Mouse (Mus musculus): ENCODE results near the gene Rgs16. TPM values are rescaled to one million over a fixed set of nuclear protein-coding genes. Genes with fewer than 3 reads are reported as not detected.

Gene Rgs16
- polyA plus RNA-seq, 1 experiment from 2014 or later: 1.7 TPM

GRCm38 (mm10) chr1:153723426-153723825 lies 16.7 kb upstream of the Rgs16 start:
- H3K4me1 ChIP-seq: 0 out of 2 replicates have a peak, but pooled peaks cover 3% of the 10 kb centered on the region
- H3K9ac ChIP-seq: no peak overlapping the region
- no peak overlapping the region for H3K27ac ChIP-seq
- no peaks in the 10 kb centered on the region for H3K27me3 ChIP-seq
- no peaks in the 10 kb centered on the region for H3K9me3 ChIP-seq
- 65% methylated on average over 9 of the region's 9 CpGs for WGBS
- no peak overlapping the region for H3K4me3 ChIP-seq
- ATAC-seq (ENCODE audit: borderline replicate concordance, extremely low read depth, low FRiP score, low TSS enrichment): no peak
- no peak overlapping the region for H3K4me2 ChIP-seq
- no peaks in the 10 kb centered on the region for H3K36me3 ChIP-seq

GRCm38 (mm10) chr1:153726636-153727035 lies 13.5 kb upstream of the Rgs16 start:
- no peak overlapping the region for H3K9ac ChIP-seq
- WGBS: 81% methylated on average over 16 of the region's 16 CpGs
- H3K27me3 ChIP-seq: no peaks in the 10 kb centered on the region
- no peak for ATAC-seq (ENCODE audit: borderline replicate concordance, extremely low read depth, low FRiP score, low TSS enrichment)
- no peaks in the 10 kb centered on the region for H3K4me1 ChIP-seq
- H3K4me3 ChIP-seq: no peak overlapping the region
- H3K9me3 ChIP-seq: no peaks in the 10 kb centered on the region
- no peak overlapping the region for H3K27ac ChIP-seq
- no peaks in the 10 kb centered on the region for H3K36me3 ChIP-seq
- no peak overlapping the region for H3K4me2 ChIP-seq

- Histone ChIP-seq H3K4me1 (no peaks in the 10 kb centered on the region), H3K9ac (no peak overlapping the region), H3K36me3 (no peaks in the 10 kb centered on the region), H3K4me2 (no peak overlapping the region), H3K9me3 (no peaks in the 10 kb centered on the region), H3K27ac (no peak overlapping the region), H3K4me3 (no peak overlapping the region), H3K27me3 (no peaks in the 10 kb centered on the region)
- ATAC-seq (ENCODE audit: borderline replicate concordance, extremely low read depth, low FRiP score, low TSS enrichment): no peak
- 37% methylated on average over 2 of the region's 2 CpGs for WGBS
These were observed 10.3 kb upstream of the Rgs16 start for GRCm38 (mm10) chr1:153729806-153730205.

- Histone ChIP-seq H3K27me3 (no peaks in the 10 kb centered on the region), H3K36me3 (no peaks in the 10 kb centered on the region), H3K4me2 (no peak overlapping the region), H3K4me1 (no peaks in the 10 kb centered on the region), H3K9me3 (no peaks in the 10 kb centered on the region), H3K4me3 (no peak overlapping the region), H3K9ac (no peak overlapping the region), H3K27ac (no peak overlapping the region)
- no peak for ATAC-seq (ENCODE audit: borderline replicate concordance, extremely low read depth, low FRiP score, low TSS enrichment)
- 24% methylated on average over 3 of the region's 3 CpGs for WGBS
These were observed 9.5 kb upstream of the Rgs16 start for GRCm38 (mm10) chr1:153730671-153731070.

- Histone ChIP-seq H3K36me3 (no peaks in the 10 kb centered on the region), H3K4me2 (no peak overlapping the region), H3K9ac (no peak overlapping the region), H3K27me3 (peaks cover 12% of the 10 kb centered on the region; the same call in 1 of the 2 replicates), H3K4me1 (no peaks in the 10 kb centered on the region), H3K4me3 (no peak overlapping the region), H3K9me3 (no peaks in the 10 kb centered on the region), H3K27ac (no peak overlapping the region)
- ATAC-seq (ENCODE audit: borderline replicate concordance, extremely low read depth, low FRiP score, low TSS enrichment): 0 out of 2 replicates have a peak, but pooled peaks have one; percentile 13
- 45% methylated on average over 9 of the region's 9 CpGs for WGBS
These were observed 7.0 kb upstream of the Rgs16 start for GRCm38 (mm10) chr1:153733181-153733580.

GRCm38 (mm10) chr1:153734866-153735265 lies 5.3 kb upstream of the Rgs16 start:
- H3K4me1 ChIP-seq: peaks cover 2% of the 10 kb centered on the region; the same call in 1 of the 2 replicates

GRCm38 (mm10) chr1:153736096-153736495 lies 4.1 kb upstream of the Rgs16 start:
- no peak overlapping the region for H3K27ac ChIP-seq
- no peak for ATAC-seq (ENCODE audit: borderline replicate concordance, extremely low read depth, low FRiP score, low TSS enrichment)
- 50% methylated on average over 6 of the region's 6 CpGs for WGBS

More at GRCm38 (mm10) chr1:153734866-153735265, 5.3 kb upstream of the Rgs16 start:
- no peaks in the 10 kb centered on the region for H3K36me3 ChIP-seq
- no peak overlapping the region for H3K4me2 ChIP-seq
- H3K27ac ChIP-seq: no peak overlapping the region
- no peaks in the 10 kb centered on the region for H3K9me3 ChIP-seq
- no peak overlapping the region for H3K9ac ChIP-seq
- H3K27me3 ChIP-seq: peaks cover 28% of the 10 kb centered on the region
- 59% methylated on average over 4 of the region's 4 CpGs for WGBS
- ATAC-seq (ENCODE audit: borderline replicate concordance, extremely low read depth, low FRiP score, low TSS enrichment): no peak
- no peak overlapping the region for H3K4me3 ChIP-seq

GRCm38 (mm10) chr1:153737101-153738085 lies 2.8 kb upstream of the Rgs16 start:
- H3K4me2 ChIP-seq: no peak overlapping the region
- H3K9me3 ChIP-seq: no peaks in the 10 kb centered on the region
- H3K36me3 ChIP-seq: no peaks in the 10 kb centered on the region
- H3K4me3 ChIP-seq: no peak overlapping the region
- WGBS: 47% methylated on average over 9 of the region's 9 CpGs
- ATAC-seq (ENCODE audit: borderline replicate concordance, extremely low read depth, low FRiP score, low TSS enrichment): no peak
- no peak overlapping the region for H3K27ac ChIP-seq
- H3K9ac ChIP-seq: no peak overlapping the region
- H3K4me1 ChIP-seq: peaks cover 11% of the 10 kb centered on the region; the same call in 1 of the 2 replicates
- H3K27me3 ChIP-seq: peaks cover 49% of the 10 kb centered on the region

More at GRCm38 (mm10) chr1:153736096-153736495, 4.1 kb upstream of the Rgs16 start:
- Histone ChIP-seq H3K36me3 (no peaks in the 10 kb centered on the region), H3K9me3 (no peaks in the 10 kb centered on the region), H3K4me2 (no peak overlapping the region), H3K4me1 (peaks cover 11% of the 10 kb centered on the region; the same call in 1 of the 2 replicates), H3K9ac (no peak overlapping the region), H3K27me3 (peaks cover 40% of the 10 kb centered on the region), H3K4me3 (no peak overlapping the region)

- H3K36me3 ChIP-seq: no peaks in the 10 kb centered on the region
- WGBS: 14% methylated on average over 13 of the region's 13 CpGs
- no peak overlapping the region for H3K27ac ChIP-seq
- H3K9me3 ChIP-seq: no peaks in the 10 kb centered on the region
- H3K4me1 ChIP-seq: peaks cover 16% of the 10 kb centered on the region; the same call in 1 of the 2 replicates
- ATAC-seq (ENCODE audit: borderline replicate concordance, extremely low read depth, low FRiP score, low TSS enrichment): no peak
- peak overlapping the region; percentile 32 for H3K4me3 ChIP-seq
- H3K9ac ChIP-seq: no peak overlapping the region
- peaks cover 49% of the 10 kb centered on the region for H3K27me3 ChIP-seq
- H3K4me2 ChIP-seq: peak overlapping the region; percentile 63
These were observed 623 bp upstream of the Rgs16 start for GRCm38 (mm10) chr1:153739437-153740015.

GRCm38 (mm10) chr1:153740775-153741400 lies 739 bp downstream of the Rgs16 start:
- Histone ChIP-seq H3K4me2 (peak overlapping the region; percentile 63), H3K9ac (no peak overlapping the region), H3K36me3 (no peaks in the 10 kb centered on the region), H3K4me3 (peak overlapping the region; percentile 32), H3K4me1 (peaks cover 16% of the 10 kb centered on the region; the same call in 1 of the 2 replicates), H3K27me3 (peaks cover 49% of the 10 kb centered on the region), H3K9me3 (no peaks in the 10 kb centered on the region), H3K27ac (no peak overlapping the region)
- 44% methylated on average over 12 of the region's 12 CpGs for WGBS
- ATAC-seq (ENCODE audit: borderline replicate concordance, extremely low read depth, low FRiP score, low TSS enrichment): no peak

- Histone ChIP-seq H3K27ac (no peak overlapping the region), H3K27me3 (peaks cover 49% of the 10 kb centered on the region)
These were observed 1.6 kb downstream of the Rgs16 start for GRCm38 (mm10) chr1:153741551-153742316.

More at GRCm38 (mm10) chr1:153741551-153742316, 1.6 kb downstream of the Rgs16 start:
- Histone ChIP-seq H3K9ac (no peak overlapping the region), H3K36me3 (no peaks in the 10 kb centered on the region), H3K4me1 (peaks cover 16% of the 10 kb centered on the region; the same call in 1 of the 2 replicates), H3K4me3 (no peak overlapping the region), H3K9me3 (no peaks in the 10 kb centered on the region), H3K4me2 (no peak overlapping the region)
- WGBS: 71% methylated on average over 18 of the region's 18 CpGs
- ATAC-seq (ENCODE audit: borderline replicate concordance, extremely low read depth, low FRiP score, low TSS enrichment): no peak
